Mouse (Mus musculus) midbrain, embryonic 14.5 days (tissue): ENCODE data around the gene Arhgap6. TPM values are rescaled to one million over a fixed set of nuclear protein-coding genes. Genes with fewer than 3 reads are reported as not detected.
A peak's percentile ranks its signal among the peaks of the same experiment; 100 is the strongest.

Source experiments
- ATAC-seq: fragments of 200-750 bp; cut with Nextera tagmentation; 2 replicates; pipeline ENCODE4 v1.8.0; 2017; ENCODE audit warnings: moderate number of reproducible peaks, moderate library complexity; ENCODE audit not compliant: low FRiP score, low TSS enrichment
- DNase-seq: peaks from one replicate; pipeline ENCODE4 v3.0.0-alpha.2; 2015
- H3K27ac ChIP-seq: fragments of 300-500 bp; sonication (generic); replicated peaks from 2 replicates; pipeline ENCODE4 v1.5.1; 2014; ENCODE audit warnings: mild to moderate bottlenecking, low read depth, low read length, moderate library complexity
- H3K27me3 ChIP-seq: fragments of 300-500 bp; sonication (generic); 2 replicates; pipeline ENCODE4 v1.6.1; 2014; ENCODE audit warnings: low read length, control low read depth, mixed read lengths; ENCODE audit not compliant: control insufficient read depth, insufficient read depth
- H3K36me3 ChIP-seq: fragments of 300-500 bp; sonication (generic); 2 replicates; pipeline ENCODE4 v1.6.1; 2014; ENCODE audit warnings: low read length, control low read depth; ENCODE audit not compliant: control insufficient read depth, insufficient read depth
- H3K4me1 ChIP-seq: fragments of 300-500 bp; sonication (generic); 2 replicates; pipeline ENCODE4 v1.6.1; 2014; ENCODE audit warnings: mild to moderate bottlenecking, antibody characterized with exemption, low read length, control low read depth; ENCODE audit not compliant: control insufficient read depth, insufficient read depth
- H3K4me2 ChIP-seq: fragments of 300-500 bp; sonication (generic); 2 replicates; pipeline ENCODE4 v1.6.1; 2014; ENCODE audit warnings: mild to moderate bottlenecking, low read length, moderate library complexity
- H3K4me3 ChIP-seq: fragments of 300-500 bp; sonication (generic); replicated peaks from 2 replicates; pipeline ENCODE4 v1.5.1; 2014; ENCODE audit warnings: low read depth, low read length
- H3K9ac ChIP-seq: fragments of 300-500 bp; sonication (generic); replicated peaks from 2 replicates; pipeline ENCODE4 v1.6.1; 2014; ENCODE audit warnings: mild to moderate bottlenecking, low read length, moderate library complexity
- H3K9me3 ChIP-seq: fragments of 300-500 bp; sonication (generic); 2 replicates; pipeline ENCODE4 v1.6.1; 2016; ENCODE audit warnings: low read length, control low read depth, mixed read lengths; ENCODE audit not compliant: control insufficient read depth
- WGBS: fragments of 180-500 bp; shearing (Covaris S2); extraction: QIAGEN DNeasy Blood & Tissue Kit; methylation state at CpG from one replicate; pipeline ENCODE4 v1.1.7; 2014; 5-methylcytosine and 5-hydroxymethylcytosine counted together
- polyA plus RNA-seq: library from polyadenylated mRNA; unstranded; fragments of >200 nt; fragmentation: Nextera tagmentation; extraction: Ambion mirVana; gene quantifications from 2 replicates; pipeline ENCODE4 v1.2.1, GENCODE M21; 2014

The Arhgap6 gene
- polyA plus RNA-seq, 1 experiment from 2014 or later, result 0.87 TPM

DNA sequence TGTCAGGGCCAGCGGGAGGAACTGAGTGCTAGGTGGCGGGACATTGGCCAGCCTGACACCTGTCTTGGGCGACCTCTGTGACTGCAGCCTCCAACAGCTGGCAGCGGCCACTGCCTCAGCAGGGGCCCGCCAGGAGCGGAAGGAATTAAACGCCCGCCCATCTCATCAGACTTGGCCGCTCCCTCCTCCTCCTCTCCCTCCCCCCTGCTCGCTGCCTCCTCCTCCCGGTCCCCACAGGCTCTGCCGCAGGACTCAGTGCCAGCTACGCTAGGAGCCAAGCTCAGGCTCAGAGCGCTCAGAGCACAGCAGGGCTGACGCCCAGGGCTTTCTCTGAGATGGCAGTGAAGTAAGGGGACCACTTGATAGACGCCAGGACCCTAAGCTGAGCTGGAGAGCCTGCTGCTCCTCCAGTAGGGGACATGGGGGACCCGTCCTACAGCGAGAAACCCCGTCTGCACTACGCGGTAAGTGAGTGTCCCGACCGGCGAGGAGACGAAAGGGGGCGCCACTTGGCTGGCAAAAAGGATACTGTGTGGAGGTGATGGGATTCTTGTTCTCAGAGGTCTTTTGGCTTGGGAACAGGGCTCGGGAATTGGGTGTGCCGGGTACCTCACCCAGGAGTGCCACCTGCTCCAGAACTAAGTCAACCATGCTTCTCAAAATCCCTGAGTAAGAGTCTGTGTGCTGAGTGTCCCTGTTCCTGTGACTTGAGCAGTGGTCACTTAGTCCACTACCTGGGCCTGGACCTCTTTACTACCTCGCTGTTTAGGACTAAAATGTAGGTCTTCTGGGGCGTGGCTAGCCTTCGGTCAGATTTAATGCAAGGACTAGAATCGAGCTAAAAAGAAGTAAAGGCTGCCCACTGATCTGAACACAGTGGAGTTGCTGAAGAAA is 241.8 kb downstream of the Arhgap6 start:
- Histone ChIP-seq H3K27ac (no peak overlapping the region), H3K9me3 (no peaks in the 10 kb centered on the region), H3K9ac (0 out of 2 replicates have a peak overlapping the region, but pooled peaks have one; percentile 23), H3K36me3 (no peaks in the 10 kb centered on the region), H3K4me1 (0 out of 2 replicates have a peak, but pooled peaks cover 2% of the 10 kb centered on the region), H3K4me3 (peak overlapping the region; percentile 32), H3K4me2 (peak overlapping the region; percentile 58), H3K27me3 (peaks cover 7% of the 10 kb centered on the region; the same call in 1 of the 2 replicates)
- peak; percentile 62 for DNase-seq
- 20% methylated on average over 32 of the region's 32 CpGs for WGBS
- ATAC-seq, result peak; percentile 87

GRCm38 (mm10) chrX:169037401-169037800 is 242.5 kb downstream of the Arhgap6 start:
- no peak overlapping the region for H3K4me2 ChIP-seq
- H3K4me1 ChIP-seq, result 0 out of 2 replicates have a peak, but pooled peaks cover 2% of the 10 kb centered on the region
- DNase-seq (no peak), ATAC-seq (no peak)
- H3K9ac ChIP-seq, result no peak overlapping the region
- peaks cover 7% of the 10 kb centered on the region; the same call in 1 of the 2 replicates for H3K27me3 ChIP-seq
- H3K4me3 ChIP-seq, result no peak overlapping the region
- no peaks in the 10 kb centered on the region for H3K9me3 ChIP-seq
- WGBS, result 70% methylated on average over 4 of the region's 4 CpGs
- H3K36me3 ChIP-seq, result no peaks in the 10 kb centered on the region
- no peak overlapping the region for H3K27ac ChIP-seq

DNA sequence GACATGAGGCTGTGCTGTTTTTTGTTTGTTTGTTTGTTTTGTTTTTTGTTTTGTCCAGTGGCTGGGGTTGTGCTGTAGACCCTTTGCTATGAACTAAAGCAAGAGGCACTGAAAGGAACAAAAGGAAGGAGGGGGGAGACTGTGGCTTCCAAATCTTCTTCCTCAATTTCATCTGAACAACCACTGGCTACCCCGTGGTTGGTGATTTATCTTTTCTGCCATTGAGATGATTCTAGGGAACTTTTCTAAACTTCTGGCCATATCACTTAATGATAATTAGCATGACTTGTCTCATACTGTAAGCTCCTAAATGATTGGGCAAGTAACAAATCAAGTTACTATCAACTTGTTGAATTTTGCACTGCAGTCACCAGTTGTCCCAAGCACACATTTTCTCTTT is 249.0 kb downstream of the Arhgap6 start:
- 87% methylated on average over 1 of the region's 1 CpGs for WGBS
- H3K36me3 ChIP-seq, result no peaks in the 10 kb centered on the region
- H3K9me3 ChIP-seq, result no peaks in the 10 kb centered on the region
- no peak overlapping the region for H3K4me3 ChIP-seq
- no peak overlapping the region for H3K9ac ChIP-seq
- H3K27me3 ChIP-seq, result no peaks in the 10 kb centered on the region
- H3K27ac ChIP-seq, result no peak overlapping the region
- no peak for ATAC-seq
- no peaks in the 10 kb centered on the region for H3K4me1 ChIP-seq
- no peak overlapping the region for H3K4me2 ChIP-seq
- DNase-seq, result no peak

DNA sequence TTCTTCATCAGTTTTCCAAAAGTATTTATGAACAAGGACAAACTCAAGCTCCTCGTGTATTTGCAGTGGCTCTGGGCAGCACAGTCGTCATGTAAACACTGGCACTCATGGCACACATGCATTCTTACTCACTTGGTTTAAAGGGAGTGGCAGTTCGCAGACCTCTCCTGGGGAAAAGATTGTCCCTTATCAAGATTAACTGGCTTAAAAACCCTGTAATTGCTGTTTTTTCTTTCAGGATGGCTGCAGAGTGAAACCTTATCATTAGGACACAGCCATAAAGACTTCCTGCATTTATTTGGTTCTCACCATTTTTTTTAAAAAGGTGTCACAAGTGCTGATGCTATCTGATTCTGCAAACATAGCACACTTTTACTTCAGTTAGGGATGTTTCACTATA is 252.7 kb downstream of the Arhgap6 start:
- 79% methylated on average over 3 of the region's 3 CpGs for WGBS
- H3K9ac ChIP-seq, result no peak overlapping the region
- no peak overlapping the region for H3K4me2 ChIP-seq
- H3K36me3 ChIP-seq, result no peaks in the 10 kb centered on the region
- no peak for ATAC-seq
- no peaks in the 10 kb centered on the region for H3K9me3 ChIP-seq
- no peak overlapping the region for H3K4me3 ChIP-seq
- H3K27ac ChIP-seq, result no peak overlapping the region
- DNase-seq, result no peak
- no peaks in the 10 kb centered on the region for H3K4me1 ChIP-seq
- H3K27me3 ChIP-seq, result no peaks in the 10 kb centered on the region

DNA sequence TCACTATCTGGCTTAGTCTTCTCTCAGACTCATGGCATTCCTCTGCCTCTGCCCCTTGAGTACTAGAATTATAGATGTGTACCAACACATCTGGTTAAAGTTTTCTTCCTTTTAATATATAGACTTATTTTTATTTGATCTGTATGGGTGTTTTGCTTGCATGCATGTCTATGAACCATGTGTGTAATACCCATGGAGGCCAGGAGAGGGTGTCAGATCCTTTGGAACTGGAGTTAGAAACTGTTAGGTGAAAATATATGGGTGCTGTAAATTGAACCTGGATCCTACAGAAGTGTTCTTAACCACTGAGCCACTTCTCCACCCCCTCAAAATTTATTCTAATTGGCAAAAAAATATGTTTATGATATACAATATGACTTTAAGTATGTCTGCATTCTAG is 254.7 kb downstream of the Arhgap6 start:
- H3K4me2 ChIP-seq, result no peak overlapping the region
- no peak for ATAC-seq
- H3K27me3 ChIP-seq, result no peaks in the 10 kb centered on the region
- DNase-seq, result no peak
- H3K9me3 ChIP-seq, result no peaks in the 10 kb centered on the region
- no peaks in the 10 kb centered on the region for H3K36me3 ChIP-seq
- no peaks in the 10 kb centered on the region for H3K4me1 ChIP-seq
- H3K4me3 ChIP-seq, result no peak overlapping the region
- no peak overlapping the region for H3K27ac ChIP-seq
- H3K9ac ChIP-seq, result no peak overlapping the region

- ATAC-seq, result no peak
- H3K9me3 ChIP-seq, result no peaks in the 10 kb centered on the region
- H3K4me3 ChIP-seq, result no peak overlapping the region
- H3K36me3 ChIP-seq, result no peaks in the 10 kb centered on the region
- H3K27ac ChIP-seq, result no peak overlapping the region
- H3K4me2 ChIP-seq, result no peak overlapping the region
- H3K4me1 ChIP-seq, result no peaks in the 10 kb centered on the region
- no peak overlapping the region for H3K9ac ChIP-seq
- 53% methylated on average over 5 of the region's 5 CpGs for WGBS
- no peaks in the 10 kb centered on the region for H3K27me3 ChIP-seq
- no peak for DNase-seq
These were observed 259.1 kb downstream of the Arhgap6 start for GRCm38 (mm10) chrX:169053907-169054476.

DNA sequence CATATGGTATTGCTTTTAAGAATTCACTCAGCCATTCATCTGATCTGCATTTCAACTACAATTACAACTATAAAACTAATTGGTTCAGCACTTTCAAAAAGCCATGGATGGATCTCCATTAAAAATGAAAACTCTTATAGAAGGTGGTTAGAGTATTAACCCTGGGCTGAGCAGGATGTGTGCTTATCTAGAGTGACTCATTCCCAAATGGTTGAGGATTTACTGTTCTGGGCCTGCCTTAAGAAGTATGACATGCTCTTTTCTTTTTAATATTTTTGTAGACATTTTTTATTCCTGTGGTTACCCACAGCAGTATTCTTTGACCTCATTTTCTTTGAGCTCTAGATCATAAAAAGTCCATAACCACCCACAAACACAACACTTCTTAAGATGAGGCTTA is 267.7 kb downstream of the Arhgap6 start:
- H3K27me3 ChIP-seq, result no peaks in the 10 kb centered on the region
- DNase-seq (no peak), ATAC-seq (no peak)
- H3K4me3 ChIP-seq, result no peak overlapping the region
- no peaks in the 10 kb centered on the region for H3K36me3 ChIP-seq
- H3K27ac ChIP-seq, result no peak overlapping the region
- H3K4me1 ChIP-seq, result no peaks in the 10 kb centered on the region
- no peaks in the 10 kb centered on the region for H3K9me3 ChIP-seq
- no peak overlapping the region for H3K4me2 ChIP-seq
- H3K9ac ChIP-seq, result no peak overlapping the region

DNA sequence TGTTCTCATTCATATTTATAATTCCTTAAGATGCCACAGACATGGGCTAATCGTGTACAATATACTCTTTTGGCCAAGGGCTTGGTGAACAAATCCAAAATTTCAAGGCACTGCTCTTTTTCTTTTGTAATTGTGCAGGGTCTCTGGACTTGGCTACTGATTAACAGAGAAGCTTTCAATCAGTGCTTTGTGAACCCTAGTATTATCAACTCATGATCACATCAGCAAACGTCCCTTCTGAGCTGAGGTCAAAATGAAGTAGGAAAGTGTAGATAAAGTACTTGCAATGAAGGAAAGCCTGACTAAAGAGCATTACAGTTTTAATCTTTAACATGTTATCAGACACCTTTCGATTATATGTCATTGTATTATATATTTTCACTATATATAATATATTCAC is 270.4 kb downstream of the Arhgap6 start:
- ATAC-seq (no peak), DNase-seq (no peak)
- H3K9me3 ChIP-seq, result no peaks in the 10 kb centered on the region
- no peak overlapping the region for H3K27ac ChIP-seq
- H3K27me3 ChIP-seq, result no peaks in the 10 kb centered on the region
- no peaks in the 10 kb centered on the region for H3K4me1 ChIP-seq
- no peaks in the 10 kb centered on the region for H3K36me3 ChIP-seq
- no peak overlapping the region for H3K4me3 ChIP-seq
- 65% methylated on average over 3 of the region's 3 CpGs for WGBS
- no peak overlapping the region for H3K9ac ChIP-seq
- H3K4me2 ChIP-seq, result no peak overlapping the region

GRCm38 (mm10) chrX:169065922-169066321 is 271.0 kb downstream of the Arhgap6 start:
- Histone ChIP-seq H3K36me3 (no peaks in the 10 kb centered on the region), H3K27me3 (no peaks in the 10 kb centered on the region), H3K4me2 (no peak overlapping the region), H3K27ac (no peak overlapping the region), H3K9ac (no peak overlapping the region), H3K9me3 (no peaks in the 10 kb centered on the region), H3K4me1 (no peaks in the 10 kb centered on the region), H3K4me3 (no peak overlapping the region)
- no peak for ATAC-seq
- 89% methylated on average over 1 of the region's 1 CpGs for WGBS
- no peak for DNase-seq
